Mouse (Mus musculus): ENCODE results near the gene Cep131. TPM values are rescaled to one million over a fixed set of nuclear protein-coding genes. Genes with fewer than 3 reads are reported as not detected.

Gene Cep131
- total RNA-seq, 2 experiments from 2014 or later = 9.1 to 9.6 TPM

DNA sequence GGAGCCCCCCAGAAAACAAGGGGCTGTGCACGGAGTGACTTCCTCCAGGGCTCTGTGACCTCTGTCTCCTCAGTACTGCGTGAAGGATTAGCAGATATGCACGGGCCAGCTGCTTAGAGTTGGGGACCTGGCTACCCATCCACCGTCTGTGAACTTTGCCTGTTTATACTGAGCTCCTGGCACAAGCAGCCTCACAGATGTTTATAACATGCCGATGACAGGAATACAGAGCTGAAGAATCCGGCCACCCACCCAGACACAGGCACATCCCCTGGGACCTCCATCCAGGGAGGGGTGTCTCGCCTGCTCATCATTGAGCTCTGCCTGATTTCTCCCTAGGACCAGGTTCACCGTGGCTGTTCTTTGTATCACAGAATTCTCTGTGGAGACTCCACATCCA is 54.6 kb downstream of the Cep131 start:
- intact Hi-C loops (cut with DNase I) = no loop called here
- no peak for DNase-seq

- DNase-seq = peak; percentile 62 to 75
- intact Hi-C loops (cut with DNase I) = loop anchor here (1.0 to 2.0 kb wide), 2 partner anchors 35 to 68 kb away; partner anchors contain the start of genes Ndufaf8 and Tepsin
Measured at GRCm38 (mm10) chr11:120030145-120030901, 56.3 kb downstream of the Cep131 start.

- no peak for DNase-seq
- intact Hi-C loops (cut with DNase I) = loop anchor here (1.0 to 2.0 kb wide), 2 partner anchors 36 to 69 kb away; partner anchors contain the start of genes Ndufaf8 and Tepsin
Measured at GRCm38 (mm10) chr11:120029431-120030144, 57.0 kb downstream of the Cep131 start.

DNA sequence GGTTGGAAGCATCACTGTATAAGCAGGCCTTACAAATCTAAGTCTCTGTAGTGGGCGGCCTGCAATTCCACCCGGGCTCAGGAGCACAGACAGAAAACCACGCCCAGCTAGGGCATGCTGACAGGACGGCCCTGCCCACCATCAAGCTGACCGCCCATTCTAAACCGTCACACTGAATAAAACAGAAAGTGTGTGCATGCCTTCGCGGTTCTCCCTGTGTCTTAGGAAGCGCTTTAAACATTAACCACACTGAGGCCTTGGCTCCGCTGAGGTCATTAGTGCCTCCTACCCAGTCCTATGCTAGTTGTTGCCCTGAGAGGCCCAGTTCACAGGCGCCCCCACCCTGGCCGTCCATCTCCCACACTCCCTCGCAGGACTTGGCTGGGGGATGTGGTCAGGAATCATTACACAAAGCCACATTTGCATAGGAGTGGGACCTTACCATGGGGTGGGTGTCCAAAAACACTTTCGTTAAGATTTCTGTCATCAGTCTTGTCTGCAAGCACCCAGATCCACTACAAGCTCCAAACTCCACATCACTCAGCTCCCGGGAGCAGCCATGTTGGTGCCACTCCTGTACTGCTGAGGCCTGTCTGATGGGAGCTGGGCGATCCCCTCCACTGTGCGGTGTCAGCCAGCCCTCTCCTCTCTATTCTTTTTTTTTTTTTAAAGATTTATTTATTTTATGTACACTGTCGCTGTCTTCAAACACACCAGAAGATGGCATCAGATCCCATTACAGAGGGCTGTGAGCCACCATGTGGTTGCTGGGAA is 58.1 kb downstream of the Cep131 start:
- intact Hi-C loops (cut with DNase I) = no loop called here
- no peak for DNase-seq

DNA sequence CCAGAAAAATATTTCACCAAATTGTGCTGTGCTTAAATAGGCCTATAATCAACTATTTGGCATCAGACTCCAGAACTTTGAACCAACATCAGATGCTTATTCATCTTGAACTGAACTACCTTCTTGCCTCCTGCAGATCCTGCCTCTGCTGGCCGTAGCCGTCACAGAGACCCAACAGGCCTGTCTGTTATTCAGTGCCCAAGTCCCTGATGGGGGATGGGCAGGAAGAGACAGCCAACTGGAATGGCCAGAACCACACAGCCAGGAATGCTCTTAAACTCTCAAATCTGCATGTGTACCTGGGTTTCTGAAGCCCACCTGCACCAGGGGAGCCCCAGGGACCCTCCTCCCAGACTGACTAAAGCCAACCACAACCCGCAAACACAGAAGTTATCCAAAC is 59.7 kb downstream of the Cep131 start:
- intact Hi-C loops (cut with DNase I) = no loop called here
- DNase-seq = no peak

DNA sequence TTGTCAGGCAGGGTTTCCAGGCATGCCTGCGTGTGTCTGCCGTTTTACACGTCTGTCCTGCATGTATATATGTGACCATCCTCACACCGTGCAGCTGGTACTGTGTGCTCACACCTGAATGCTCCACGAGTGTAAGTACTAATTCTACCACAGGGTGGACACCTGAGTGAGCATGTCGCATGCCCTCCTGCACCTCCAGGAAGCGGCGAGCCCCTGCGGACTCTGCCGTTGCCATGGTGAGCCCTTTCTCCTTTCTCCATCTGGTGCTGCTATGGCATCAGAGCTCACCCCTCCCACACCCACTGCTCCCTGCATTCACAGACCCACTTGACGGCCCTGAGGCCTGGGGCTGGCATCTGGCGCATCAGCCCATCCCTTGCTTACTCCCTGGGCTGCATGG is 63.8 kb downstream of the Cep131 start:
- intact Hi-C loops (cut with DNase I) = no loop called here
- no peak for DNase-seq

DNA sequence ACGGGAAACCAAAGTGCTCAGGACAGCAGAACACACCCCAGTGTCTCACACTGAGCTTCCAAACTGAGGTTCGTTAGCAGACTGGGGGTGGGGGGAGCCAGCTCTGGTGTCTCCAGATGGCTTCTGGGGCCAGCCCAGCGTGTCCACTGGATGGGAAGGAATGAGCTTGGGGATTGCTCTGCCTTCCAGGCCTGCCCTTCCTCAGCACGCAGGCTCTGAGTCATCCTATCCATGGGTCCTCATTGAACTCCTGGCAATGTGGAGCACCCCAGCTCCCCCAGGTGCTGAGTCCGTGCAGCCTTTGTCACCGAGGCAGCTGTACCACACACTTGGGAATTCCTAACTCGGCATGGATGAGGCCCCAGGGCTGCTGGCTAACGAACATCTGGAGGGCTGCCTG is 64.4 kb downstream of the Cep131 start:
- DNase-seq = no peak
- intact Hi-C loops (cut with DNase I) = no loop called here

GRCm38 (mm10) chr11:120021367-120021766 is 65.3 kb downstream of the Cep131 start:
- intact Hi-C loops (cut with DNase I) = no loop called here
- no peak for DNase-seq

- DNase-seq = no peak
- intact Hi-C loops (cut with DNase I) = loop anchor here (10.0 kb wide), 1 partner anchor 45 kb away; no protein-coding TSS in a partner anchor
Measured at GRCm38 (mm10) chr11:120019542-120020440, 66.8 kb downstream of the Cep131 start.

GRCm38 (mm10) chr11:120017011-120017410 is 69.6 kb downstream of the Cep131 start:
- no peak for DNase-seq
- intact Hi-C loops (cut with DNase I) = loop anchor here (10.0 kb wide), 1 partner anchor 48 kb away; no protein-coding TSS in a partner anchor

DNA sequence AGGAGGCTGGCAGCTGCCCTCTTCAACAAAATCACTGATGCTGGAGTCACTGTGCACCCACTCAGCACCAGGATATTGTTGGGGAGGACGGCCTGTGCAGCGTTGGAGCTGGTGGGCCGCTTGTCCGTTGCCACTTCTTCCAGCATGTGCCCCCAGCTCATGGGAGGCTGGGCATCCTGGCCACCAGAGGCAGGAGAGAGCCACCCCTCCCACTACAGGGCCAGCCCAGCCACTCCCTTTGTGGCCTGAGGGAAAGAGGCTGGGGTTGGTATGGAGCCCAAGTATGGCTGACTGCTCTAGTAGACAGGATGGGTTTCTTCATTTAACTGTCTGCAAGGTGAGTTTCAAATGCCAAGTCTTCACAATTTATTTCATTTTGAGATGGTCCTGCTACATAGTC is 71.9 kb downstream of the Cep131 start:
- DNase-seq = no peak
- intact Hi-C loops (cut with DNase I) = loop anchor here (10.0 kb wide), 1 partner anchor 50 kb away; no protein-coding TSS in a partner anchor

Small RNA genes within 50 kb of the gene (microRNA-seq; reads per million reads assigned to microRNA genes)
- gene Gm25948 (0 reads per million in 2 experiments), gene Mir3065 (0 reads per million in 2 experiments), gene Mir338 (0 reads per million in 2 experiments)

Other genes starting within 250 kb of the Cep131 start
- 10 to 100 TPM; 28.2 to 30.3 TPM for gene Chmp6, start 173.4 kb downstream of the Cep131 start, total RNA-seq (2021)
- 10 to 100 TPM in 1 of 2 experiments, 1 to 10 TPM in 1; 9.2 to 10.3 TPM for gene Baiap2, start 144.1 kb downstream of the Cep131 start, total RNA-seq (2021)
- gene Aatk, start 39.7 kb downstream of the Cep131 start, total RNA-seq (2021) = 1 to 10 TPM; 3.7 to 9.0 TPM
- 1 to 10 TPM; 9.6 to 10.0 TPM for gene Tepsin, start 11.9 kb upstream of the Cep131 start, total RNA-seq (2021)
- gene Ndufaf8, start 12.1 kb upstream of the Cep131 start, total RNA-seq (2021) = 10 to 100 TPM; 55.4 to 59.2 TPM
- 10 to 100 TPM; 78.7 to 83.5 TPM for gene Slc38a10, start 64.5 kb upstream of the Cep131 start, total RNA-seq (2021)
- gene Bahcc1, start 146.1 kb upstream of the Cep131 start, total RNA-seq (2021) = 10 to 100 TPM in 1 of 2 experiments, 1 to 10 TPM in 1; 7.8 to 10.0 TPM

All from heart, postnatal 14 days (tissue).